Mouse (Mus musculus) central nervous system, embryonic 11.5 days (tissue): ENCODE results near the gene D430042O09Rik. TPM values are rescaled to one million over a fixed set of nuclear protein-coding genes. Genes with fewer than 3 reads are reported as not detected.

Experiments
- polyA plus RNA-seq: library from polyadenylated mRNA; depleted of rRNA; stranded (reverse); fragments of >200 nt; gene quantifications from 2 replicates; pipeline ENCODE4 v1.2.3, GENCODE M21; 2012; rRNA removed

Gene D430042O09Rik
- 13.5 and 16.4 TPM in 2 replicates for polyA plus RNA-seq

DNA sequence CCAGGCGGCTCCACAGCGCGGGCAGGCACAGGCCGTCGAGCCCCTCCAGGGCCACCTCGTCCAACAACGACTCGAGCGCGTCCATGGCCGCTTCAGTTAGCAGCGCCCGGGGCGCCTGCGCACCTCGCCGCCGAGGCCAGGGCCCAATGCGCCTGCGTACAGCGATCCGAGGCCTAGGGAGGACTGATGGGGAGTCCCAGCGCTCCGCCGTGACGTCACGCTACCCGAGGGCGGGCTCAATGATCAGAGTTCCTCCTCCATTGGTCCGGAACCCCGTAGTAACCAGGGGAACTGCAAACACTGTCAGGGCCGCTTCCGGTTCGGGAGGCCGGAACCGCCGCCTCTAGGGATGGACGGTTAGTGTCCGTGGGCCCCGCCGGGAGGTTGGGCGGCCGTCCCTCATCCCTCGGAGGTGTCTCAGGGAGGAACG lies at the start of gene D430042O09Rik, which contains the start of gene Gtf3c1:
Gene D430042O09Rik, plus strand, starts transcription at position 296 of the 430 bp plus-strand sequence.
Gene Gtf3c1, minus strand, starts transcription at position 188 of the 430 bp plus-strand sequence.

Other genes with a start within 250 kb of the D430042O09Rik start
- 91.1 and 93.4 TPM in 2 replicates for gene Nsmce1, start 216.3 kb upstream of the D430042O09Rik start, polyA plus RNA-seq
- 3.5 and 4.6 TPM in 2 replicates for gene Il4ra, start 155.8 kb upstream of the D430042O09Rik start, polyA plus RNA-seq
- 0.49 and 0.60 TPM in 2 replicates for gene Il21r, start 104.5 kb upstream of the D430042O09Rik start, polyA plus RNA-seq
- 47.6 and 49.5 TPM in 2 replicates for gene Gtf3c1, start 108 bp upstream of the D430042O09Rik start, polyA plus RNA-seq